Mouse (Mus musculus): ENCODE data around the gene Rhox3g.
"Not testable (repeated sequence)": the region's sequence is repeated elsewhere in the genome, so short reads cannot be mapped to it uniquely, and the experiment has no call there.

The Rhox3g gene

DNA sequence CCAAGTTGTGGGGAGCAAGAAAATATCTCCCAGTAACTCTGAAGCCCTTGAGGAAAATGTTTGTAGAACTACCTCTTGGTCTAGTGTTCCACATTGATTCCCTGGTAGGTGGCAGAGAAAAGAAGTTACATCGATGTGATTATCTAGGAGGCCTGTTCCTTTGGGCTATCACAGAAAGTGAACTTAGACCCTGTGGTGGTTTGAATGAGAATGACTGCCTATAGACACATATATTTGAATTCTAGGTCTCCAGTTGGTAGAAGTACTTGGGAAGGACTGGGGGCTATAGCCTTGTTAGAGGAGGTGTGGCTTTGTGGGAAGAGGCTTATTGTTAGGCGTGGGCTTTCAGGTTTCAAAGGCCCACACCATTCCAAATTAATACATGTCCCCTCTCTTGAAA lies at the start of gene Rhox3g:
Gene Rhox3g (minus strand): TSS at position 101 of the 400 bp plus-strand sequence.
- DNase-seq, result not testable (repeated sequence)

DNA sequence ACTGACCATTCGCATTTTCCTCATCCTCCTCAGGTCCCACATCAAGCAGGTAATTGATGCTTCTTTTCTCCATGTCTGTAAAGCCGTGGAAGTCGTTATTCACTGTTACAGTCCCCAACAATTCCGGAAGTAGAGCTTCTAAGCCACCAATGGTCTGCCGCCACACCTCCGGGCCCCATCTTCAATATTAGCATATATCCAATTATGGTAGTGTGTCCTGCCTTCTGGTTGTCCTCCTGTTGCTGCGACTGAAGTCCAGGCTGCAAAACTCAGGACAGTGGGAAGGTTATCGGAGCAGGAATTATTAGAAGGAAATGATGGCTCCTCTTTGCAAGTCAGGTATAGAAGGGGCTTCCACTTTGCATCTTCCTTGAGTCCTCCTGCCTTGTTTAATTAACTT lies 44.8 kb upstream of the Rhox3g start, which contains the start of gene Rhox2h:
Gene Rhox2h (minus strand): TSS at position 101 of the 400 bp plus-strand sequence.
- not testable (repeated sequence) for DNase-seq

DNA sequence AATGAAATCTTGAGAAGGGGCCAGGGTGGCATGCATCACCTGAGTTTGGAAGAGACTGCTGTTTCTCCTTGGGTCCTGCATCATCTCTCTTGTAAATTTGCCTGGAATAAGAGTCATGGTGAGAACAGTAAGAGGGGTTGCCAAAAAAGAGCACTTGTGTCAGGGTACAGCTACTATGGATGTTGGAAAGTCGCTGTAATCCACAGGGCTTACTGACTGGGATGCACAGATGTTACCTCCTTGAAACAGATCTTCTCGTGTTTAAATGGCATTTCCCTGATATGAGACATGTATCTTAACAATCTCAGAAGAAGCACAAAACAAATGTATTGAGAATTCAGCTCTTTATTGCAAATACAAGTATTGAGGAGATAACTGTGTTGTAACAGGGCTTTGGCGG lies 40.3 kb upstream of the Rhox3g start, which contains the start of gene Rhox3h:
Gene Rhox3h (minus strand): TSS at position 101 of the 400 bp plus-strand sequence.
- DNase-seq, result not testable (repeated sequence)

DNA sequence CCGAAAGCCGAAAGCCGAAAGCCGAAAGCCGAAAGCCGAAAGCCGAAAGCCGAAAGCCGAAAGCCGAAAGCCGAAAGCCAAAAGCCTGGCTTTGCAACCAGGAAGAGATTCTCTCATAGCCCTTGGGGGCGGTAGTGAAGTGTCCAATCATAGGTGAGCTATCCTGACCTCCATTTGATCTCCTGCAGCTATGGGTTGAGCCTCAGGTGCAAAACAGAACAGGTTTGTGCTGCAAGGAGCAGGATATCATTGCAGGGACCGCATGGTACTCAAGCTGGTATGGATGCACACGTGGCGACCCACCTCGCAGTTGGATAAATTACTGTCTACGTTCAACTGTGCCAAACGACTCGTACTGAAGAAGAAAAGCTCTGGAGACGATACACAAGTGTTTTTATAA lies 22.8 kb upstream of the Rhox3g start, which contains the start of gene Rhox4g:
Gene Rhox4g (minus strand): TSS at position 101 of the 400 bp plus-strand sequence.
- not testable (repeated sequence) for DNase-seq

DNA sequence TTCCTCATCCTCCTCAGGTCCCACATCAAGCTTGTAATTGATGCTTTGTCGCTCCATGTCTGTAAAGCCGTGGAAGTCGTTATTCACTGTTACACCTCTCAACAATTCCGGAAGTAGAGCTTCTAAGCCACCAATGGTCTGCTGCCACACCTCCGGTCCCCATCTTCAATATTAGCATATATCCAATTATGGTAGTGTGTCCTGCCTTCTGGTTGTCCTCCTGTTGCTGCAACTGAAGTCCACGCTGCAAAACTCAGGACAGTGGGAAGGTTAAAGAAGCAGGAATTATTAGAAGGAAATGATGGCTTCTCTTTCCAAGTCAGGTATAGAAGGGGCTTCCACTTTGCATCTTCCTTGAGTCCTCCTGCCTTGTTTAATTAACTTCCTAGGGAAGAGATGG lies 15.0 kb upstream of the Rhox3g start, which contains the start of gene Rhox2g:
Gene Rhox2g (minus strand): TSS at position 101 of the 400 bp plus-strand sequence.
- DNase-seq, result not testable (repeated sequence)

DNA sequence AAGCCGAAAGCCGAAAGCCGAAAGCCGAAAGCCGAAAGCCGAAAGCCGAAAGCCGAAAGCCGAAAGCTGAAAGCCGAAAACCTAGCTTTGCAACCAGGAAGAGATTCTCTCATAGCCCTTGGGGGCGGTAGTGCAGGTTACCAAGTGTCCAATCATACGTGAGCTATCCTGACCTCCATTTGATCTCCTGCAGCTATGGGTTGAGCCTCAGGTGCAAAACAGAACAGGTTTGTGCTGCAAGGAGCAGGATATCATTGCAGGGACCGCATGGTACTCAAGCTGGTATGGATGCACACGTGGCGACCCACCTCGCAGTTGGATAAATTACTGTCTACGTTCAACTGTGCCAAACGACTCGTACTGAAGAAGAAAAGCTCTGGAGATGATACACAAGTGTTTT lies 20.8 kb downstream of the Rhox3g start, which contains the start of gene Rhox4f:
Gene Rhox4f (minus strand): TSS at position 101 of the 400 bp plus-strand sequence.
- not testable (repeated sequence) for DNase-seq

DNA sequence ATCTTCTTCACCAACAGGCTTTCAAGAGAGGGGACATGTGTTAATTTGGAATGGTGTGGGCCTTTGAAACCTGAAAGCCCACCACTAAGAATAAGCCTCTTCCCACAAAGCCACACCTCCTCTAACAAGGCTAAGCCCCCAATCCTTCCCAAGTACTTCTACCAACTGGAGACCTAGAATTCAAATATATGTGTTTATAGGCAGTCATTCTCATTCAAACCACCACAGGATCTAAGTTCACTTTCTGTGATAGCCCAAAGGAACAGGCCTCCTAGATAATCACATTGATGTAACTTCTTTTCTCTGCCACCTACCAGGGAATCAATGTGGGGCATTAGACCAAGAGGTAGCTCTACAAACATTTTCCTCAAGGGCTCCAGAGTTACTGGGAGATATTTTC lies 47.7 kb downstream of the Rhox3g start, which contains the start of gene Rhox3f:
Gene Rhox3f (plus strand): TSS at position 301 of the 400 bp plus-strand sequence.
- DNase-seq, result not testable (repeated sequence)

Measured in lung, postnatal 4 days (tissue).